Mouse (Mus musculus) E14TG2a.4 (cell line): ENCODE data around the gene Gstp1.

Experiments
- CTCF ChIP-seq: conservative IDR thresholded peaks from 2 replicates; pipeline ENCODE4 v1.5.1; 2014; ENCODE audit warnings: low read length
- NANOG ChIP-seq: IDR thresholded peaks from 2 replicates; pipeline ENCODE4 v1.6.1; 2014; ENCODE audit warnings: borderline replicate concordance, low read length, mixed read lengths
- POU5F1 ChIP-seq: IDR thresholded peaks from 2 replicates; pipeline ENCODE4 v1.6.1; 2014; ENCODE audit warnings: low read length, borderline replicate concordance

GRCm38 (mm10) chr19:4066877-4067276, 29.1 kb upstream of the Gstp1 start:
- no peak for TF ChIP-seq CTCF
- TF ChIP-seq NANOG = no peak
- TF ChIP-seq POU5F1 = no peak
